23 mouse cellular contexts compared by ENCODE assay signal in genomic region chrX:151496596-151496995, GRCm38 (mm10).
"Had no signal": no experiment of that assay in that cellular context is flagged by ENCODE, and none has a peak within 500 bp of the region (broad histone marks: within the 10 kb centered on the region; RNA-seq: fewer than 3 reads in every experiment).

No protein-coding gene starts in this region.

- H3K9me3 ChIP-seq: kidney, embryonic 15.5 days; limb, embryonic 12.5 days; limb, embryonic 15.5 days; lung, embryonic 15.5 days; midbrain, embryonic 12.5 days; midbrain, embryonic 15.5 days; neural tube, embryonic 15.5 days had no signal

- H3K36me3 ChIP-seq: kidney, embryonic 15.5 days; limb, embryonic 12.5 days; limb, embryonic 15.5 days; lung, embryonic 15.5 days; midbrain, embryonic 12.5 days; midbrain, embryonic 15.5 days; neural tube, embryonic 12.5 days; neural tube, embryonic 15.5 days had no signal

- H3K4me1 ChIP-seq: kidney, embryonic 15.5 days; limb, embryonic 12.5 days; limb, embryonic 15.5 days; lung, embryonic 15.5 days; midbrain, embryonic 12.5 days; midbrain, embryonic 15.5 days; neural tube, embryonic 12.5 days; neural tube, embryonic 15.5 days had no signal

- H3K27ac ChIP-seq: kidney, embryonic 15.5 days; left cerebral cortex, adult 2 months; limb, embryonic 12.5 days; limb, embryonic 15.5 days; liver, embryonic 14.5 days; lung, embryonic 15.5 days; midbrain, embryonic 12.5 days; midbrain, embryonic 15.5 days; neural tube, embryonic 12.5 days; neural tube, embryonic 15.5 days; stomach, postnatal 0 days had no signal

- H3K4me3 ChIP-seq: kidney, embryonic 15.5 days; left cerebral cortex, adult 2 months; limb, embryonic 12.5 days; limb, embryonic 15.5 days; lung, embryonic 15.5 days; midbrain, embryonic 12.5 days; midbrain, embryonic 15.5 days; neural tube, embryonic 12.5 days; neural tube, embryonic 15.5 days had no signal

- H3K27me3 ChIP-seq: kidney, embryonic 15.5 days; limb, embryonic 12.5 days; limb, embryonic 15.5 days; lung, embryonic 15.5 days; midbrain, embryonic 12.5 days; midbrain, embryonic 15.5 days; neural tube, embryonic 12.5 days; neural tube, embryonic 15.5 days had no signal

- DNase-seq: kidney, adult 8-10 months; kidney, postnatal 10 days; kidney, postnatal 36 days; layer of hippocampus, postnatal 36 days; left cerebral cortex, postnatal 4 days; liver, postnatal 0 days; lung, postnatal 10 days; lung, postnatal 36 days; right cerebral cortex, adult 18-20 months; right cerebral cortex, postnatal 14 days; right cerebral cortex, postnatal 4 days; thymus, postnatal 25 days had no signal

- H3K9ac ChIP-seq: kidney, embryonic 15.5 days; limb, embryonic 12.5 days; limb, embryonic 15.5 days; liver, embryonic 14.5 days; liver, postnatal 0 days; lung, embryonic 15.5 days; midbrain, embryonic 12.5 days; midbrain, embryonic 15.5 days; neural tube, embryonic 12.5 days; neural tube, embryonic 15.5 days had no signal

- ATAC-seq: liver, postnatal 0 days; midbrain, embryonic 15.5 days had no signal
